Mouse (Mus musculus) megakaryocyte, embryonic 14.5 days (primary cell): ENCODE data around the gene Tapbp.

ENCODE experiments used
- FLI1 ChIP-seq: IDR thresholded peaks from 2 replicates; pipeline ENCODE4 v1.6.1; 2012; ENCODE audit warnings: low read length, inconsistent platforms, mixed read lengths
- GATA1 ChIP-seq: IDR thresholded peaks from 3 replicates; pipeline ENCODE4 v1.6.1; 2012; ENCODE audit warnings: mixed read lengths, low read length, inconsistent platforms, borderline replicate concordance

DNA sequence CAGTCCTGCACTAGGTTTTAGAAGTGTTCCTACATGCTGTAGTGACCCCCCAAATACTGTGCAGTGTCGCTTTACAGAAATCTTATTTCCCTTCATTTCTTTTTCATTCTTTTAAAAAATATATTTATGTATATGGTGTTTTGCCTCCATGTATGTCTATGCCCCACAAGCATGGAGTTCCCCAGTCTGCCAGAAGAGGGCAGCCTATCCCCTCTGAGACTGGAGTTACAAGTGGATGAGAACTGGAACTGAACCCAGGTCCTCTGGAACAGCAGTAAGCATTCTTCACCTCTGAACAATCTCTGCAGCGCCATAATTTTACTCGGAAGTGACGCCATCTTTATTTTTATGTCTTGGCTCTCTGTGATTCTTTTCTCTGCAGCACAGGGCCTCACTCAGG, 53.7 kb downstream of the Tapbp start:
- TF ChIP-seq FLI1 = no peak
- TF ChIP-seq GATA1 = no peak
